Mouse (Mus musculus): ENCODE results near the gene App.
A peak's percentile ranks its signal among the peaks of the same experiment; 100 is the strongest.

The App gene

DNA sequence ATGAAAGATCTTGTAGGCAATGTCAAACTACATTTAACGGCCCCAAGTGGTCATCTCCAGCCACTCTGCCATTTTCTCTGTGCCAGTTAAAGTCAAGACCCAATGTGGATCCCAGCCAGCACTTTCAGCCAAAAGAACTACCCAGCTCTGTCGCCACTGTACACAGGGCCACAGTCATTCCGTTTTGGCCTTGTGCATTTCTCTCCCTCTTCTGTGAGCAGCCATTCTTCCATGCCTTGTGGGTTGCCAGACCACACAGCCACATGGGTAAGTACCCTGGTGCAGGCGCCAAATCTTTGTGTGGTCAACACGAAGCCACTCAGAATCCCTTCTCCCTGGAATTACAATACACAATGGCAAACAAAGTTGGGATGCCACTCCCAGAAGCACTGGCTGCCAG, 57.7 kb downstream of the App start:
- peak; percentile 83 for DNase-seq

DNA sequence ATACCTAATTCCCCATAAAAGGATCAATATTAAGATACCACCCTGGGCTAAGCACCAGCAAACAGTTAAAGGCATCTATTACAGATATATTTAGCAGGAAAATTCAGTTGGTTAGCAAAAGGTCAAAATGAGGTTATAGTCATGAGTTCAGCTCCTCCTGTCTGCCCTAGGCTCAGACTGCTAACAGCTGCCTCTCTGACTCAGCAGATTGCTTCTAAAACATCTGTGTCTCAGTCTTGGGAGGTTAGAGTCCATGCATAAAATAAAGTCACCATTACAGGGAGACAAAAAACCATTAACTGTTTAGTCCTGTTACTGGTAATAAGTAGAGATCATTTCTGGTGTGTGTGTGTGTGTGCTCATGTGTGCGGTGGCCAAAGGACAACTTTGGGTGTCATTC, 58.8 kb downstream of the App start:
- DNase-seq = no peak

DNA sequence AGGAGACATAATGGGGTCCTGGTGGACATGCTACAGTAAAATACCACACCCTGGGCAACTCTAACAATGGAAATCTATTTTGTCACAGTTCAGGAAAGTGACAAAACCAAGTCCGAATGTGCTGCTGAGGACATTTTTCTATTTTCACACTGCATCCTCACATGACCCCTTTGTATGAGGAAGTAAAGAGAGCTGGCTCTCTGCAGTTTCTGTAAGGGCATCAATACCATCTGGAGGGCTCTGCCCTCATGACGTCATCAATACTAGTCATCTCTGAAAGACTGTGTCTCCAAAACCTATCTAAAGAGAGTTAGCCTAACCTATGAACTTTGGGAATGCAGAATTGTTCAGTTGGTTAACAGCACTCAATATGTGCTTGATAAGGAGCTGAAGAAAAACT, 59.6 kb downstream of the App start:
- DNase-seq = no peak

DNA sequence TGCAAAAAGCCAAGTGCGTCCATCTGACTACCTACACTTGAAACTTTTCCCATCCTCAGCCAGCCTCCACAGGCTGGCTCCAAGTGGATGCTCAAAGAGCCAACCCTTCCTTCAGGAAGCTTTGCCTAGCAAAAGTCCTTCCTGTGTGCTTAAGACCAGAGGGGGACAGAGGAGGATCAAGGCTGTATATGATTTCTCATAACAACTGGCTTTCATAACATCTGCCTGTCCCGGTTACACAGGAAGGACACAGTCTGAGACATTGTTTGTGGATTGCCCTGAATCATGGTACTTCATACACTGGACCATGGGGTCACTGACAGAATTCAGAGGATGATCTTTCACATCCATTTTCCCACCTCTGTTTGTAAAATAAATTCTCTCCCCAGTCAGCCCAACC, 61.3 kb downstream of the App start:
- DNase-seq = no peak

DNA sequence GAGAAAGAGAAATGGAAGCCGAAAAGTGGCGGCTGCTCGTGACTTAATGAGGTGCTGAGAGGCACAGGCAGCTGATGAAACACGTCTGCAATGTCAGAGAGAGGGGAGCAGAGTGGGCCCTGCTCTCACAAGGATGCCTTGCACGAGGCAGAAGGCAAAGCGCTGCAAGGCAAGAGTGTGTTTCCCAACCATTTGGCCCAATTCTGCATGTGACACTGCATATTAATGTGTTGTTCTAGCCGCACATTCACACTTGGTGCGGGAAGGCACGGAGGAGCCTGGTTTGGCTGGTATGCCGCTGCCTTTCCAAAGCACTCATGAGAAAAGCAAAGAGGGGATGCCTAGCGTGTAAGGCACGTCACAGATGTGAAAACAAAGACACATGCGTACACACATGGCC, 63.1 kb downstream of the App start:
- peak; percentile 38 for DNase-seq

DNA sequence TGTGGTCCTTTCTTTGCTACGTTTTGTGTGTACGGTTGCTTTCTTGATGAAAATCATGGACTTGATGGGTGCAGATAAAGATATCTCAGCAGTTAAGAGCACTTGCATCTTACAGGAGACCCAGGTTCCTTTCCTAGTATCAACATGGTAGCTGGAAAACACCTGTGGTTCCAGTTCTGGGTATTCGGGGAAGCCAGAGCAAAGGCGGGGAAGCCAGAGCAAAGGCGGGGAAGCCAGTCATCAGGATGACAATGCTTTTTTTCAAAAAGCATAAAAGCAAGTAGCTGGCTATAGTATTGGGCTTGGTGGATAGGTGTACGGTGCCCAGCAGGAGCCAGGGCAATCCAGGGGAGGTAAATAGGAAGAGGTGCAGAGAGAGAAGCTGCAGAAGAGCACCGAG, 65.1 kb downstream of the App start:
- DNase-seq = no peak

DNA sequence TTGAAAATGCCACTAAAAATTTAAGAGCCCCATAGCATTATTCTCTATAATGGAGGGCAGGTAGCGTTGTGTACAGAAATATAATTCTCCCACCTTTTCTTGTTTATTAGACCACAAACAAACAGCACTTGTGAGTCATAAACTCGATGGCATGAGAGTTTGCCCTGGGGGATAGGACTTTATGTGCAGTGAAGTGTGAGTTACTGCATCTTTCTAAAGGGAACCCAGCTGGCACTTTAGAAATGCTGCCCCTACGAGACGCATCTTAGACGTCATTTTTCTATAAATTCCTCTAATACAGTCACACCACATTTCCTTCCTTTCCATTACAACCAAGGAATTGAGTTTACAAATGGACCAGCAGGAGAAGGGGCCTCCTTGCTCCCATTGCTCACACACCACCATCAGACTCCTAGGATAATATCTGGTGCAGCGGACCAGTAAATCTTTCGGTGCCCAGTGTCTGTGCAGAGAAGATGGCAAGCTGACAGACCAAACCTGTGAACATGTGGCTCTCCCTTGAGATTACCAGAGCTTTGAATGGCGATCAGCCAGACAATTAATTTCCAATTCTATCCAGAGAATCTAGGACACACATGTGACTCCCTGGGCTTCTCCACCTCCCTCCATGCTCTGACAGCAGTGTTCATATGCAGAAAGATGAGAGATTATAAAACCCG, 66.8 kb downstream of the App start:
- no peak for DNase-seq

DNA sequence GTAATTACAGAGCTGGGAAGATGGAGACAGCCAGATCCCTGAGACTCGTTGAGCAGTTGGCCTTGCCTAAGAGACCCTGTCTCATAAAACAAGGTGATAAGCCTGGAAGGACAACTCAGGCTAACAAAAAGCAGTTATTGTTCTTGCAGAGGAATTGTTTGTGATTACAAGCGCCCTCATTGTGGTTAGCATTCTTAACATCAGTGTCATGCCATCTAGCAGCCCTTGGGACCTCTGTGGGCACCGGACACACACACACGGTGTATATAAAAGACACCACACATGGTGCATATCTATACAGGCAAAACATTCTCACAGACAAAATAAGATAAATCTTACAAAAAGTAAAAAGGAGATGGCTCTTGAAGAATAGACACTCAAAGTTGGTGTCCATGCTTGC, 68.0 kb downstream of the App start:
- no peak for DNase-seq

DNA sequence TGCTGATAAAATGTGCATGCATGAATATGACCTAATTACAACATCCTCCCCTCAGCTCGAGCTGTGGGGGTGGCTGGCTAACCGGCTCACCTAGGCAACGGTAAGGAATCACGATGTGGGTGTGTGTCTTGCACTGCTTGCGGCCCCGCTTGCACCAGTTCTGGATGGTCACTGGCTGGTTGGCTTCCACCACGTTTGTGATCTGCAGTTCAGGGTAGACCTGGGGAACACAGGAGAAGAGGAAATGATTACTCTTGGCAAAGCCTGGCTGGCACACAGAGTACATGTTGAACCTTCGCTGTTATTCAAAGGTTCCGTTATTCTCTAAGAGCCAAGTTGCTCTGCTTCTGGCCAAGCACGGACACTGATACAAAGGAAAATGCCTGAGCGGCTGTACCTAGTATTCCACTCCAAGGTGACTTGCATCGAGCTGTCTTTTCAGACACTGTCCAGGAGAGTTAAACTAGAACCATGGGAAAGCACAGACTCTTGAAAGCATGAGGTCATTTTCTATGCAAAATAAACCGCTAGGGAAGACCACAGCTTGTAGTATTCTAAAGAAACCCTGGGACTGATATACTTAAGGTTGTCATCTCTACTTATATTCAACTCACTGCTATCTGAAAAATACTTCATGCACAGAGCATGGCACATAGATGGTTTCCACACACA, 70.3 kb downstream of the App start:
- no peak for DNase-seq

DNA sequence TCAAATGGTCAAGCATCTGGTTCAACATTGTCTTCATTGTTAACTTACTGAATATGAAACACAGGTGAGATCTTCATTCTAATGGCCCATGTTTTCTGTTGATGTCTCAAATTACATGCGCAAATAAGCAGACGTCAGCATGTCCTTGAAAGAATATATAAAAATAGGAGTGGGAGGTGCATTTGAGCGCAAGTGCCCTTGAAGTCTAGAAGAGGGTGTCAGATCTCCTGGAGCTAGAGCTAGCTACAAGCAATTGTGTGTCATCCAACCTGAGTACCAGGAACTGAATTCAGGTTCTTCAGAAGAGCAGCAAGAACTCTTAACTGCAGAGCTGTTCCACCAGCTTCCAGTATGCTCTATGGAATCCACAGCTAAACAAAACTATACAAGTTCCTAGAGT, 72.0 kb downstream of the App start:
- DNase-seq = no peak

DNA sequence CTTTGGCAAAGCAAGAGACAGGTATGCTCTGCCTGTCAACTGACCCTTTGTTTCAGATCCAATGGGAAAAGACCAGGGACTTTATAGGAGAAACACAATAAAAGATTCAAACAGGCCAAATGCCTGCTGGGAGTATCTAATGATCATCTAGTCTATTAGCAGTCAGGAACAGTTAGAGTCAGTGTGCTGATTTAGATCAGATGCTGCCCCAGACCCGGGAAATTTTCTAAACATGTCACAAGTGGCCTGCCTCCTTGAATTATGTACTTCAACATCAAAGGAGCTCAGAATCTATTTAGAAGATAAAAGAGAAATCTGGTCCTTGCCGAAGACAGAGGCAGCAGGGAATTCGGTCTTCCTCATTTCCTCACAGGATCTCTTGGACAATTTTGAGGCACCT, 72.8 kb downstream of the App start:
- DNase-seq = no peak

DNA sequence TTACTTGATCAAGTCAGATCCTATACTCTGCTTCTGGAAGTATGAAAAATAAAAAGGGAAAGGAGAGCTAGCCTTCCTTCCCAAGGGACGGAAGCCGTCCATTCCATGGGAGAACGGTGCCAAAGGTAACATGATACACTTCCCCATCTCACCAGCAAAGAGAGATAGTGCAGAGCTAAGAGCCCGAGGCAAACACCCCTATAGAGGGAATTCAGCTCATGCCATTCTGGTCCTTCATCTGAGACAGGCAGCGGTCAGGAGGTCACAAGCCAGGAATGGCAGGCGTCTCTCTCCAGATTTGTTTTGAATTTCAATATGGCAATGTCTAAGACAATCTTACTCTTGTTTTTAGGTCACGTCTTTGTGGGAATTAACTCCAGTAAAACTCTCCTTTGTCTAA, 74.1 kb downstream of the App start:
- DNase-seq = no peak

DNA sequence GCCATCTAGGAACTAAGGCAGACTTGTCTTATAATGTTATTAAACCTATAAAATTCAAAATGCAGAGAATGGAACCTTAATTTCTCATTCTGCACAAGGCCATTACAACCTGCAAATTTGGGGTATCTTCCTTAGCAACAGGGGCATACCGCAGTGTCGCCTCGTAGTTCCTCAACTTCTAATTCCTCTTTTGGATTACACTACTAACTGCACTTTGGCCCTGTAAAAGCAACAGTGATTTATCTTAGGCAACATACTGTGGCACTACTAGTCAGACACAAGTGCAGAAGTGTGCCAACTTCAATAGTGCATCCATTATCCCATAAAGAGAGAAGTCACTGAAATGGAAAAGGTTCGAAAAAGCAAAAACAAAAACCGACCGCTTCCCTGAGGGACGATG, 74.5 kb downstream of the App start:
- DNase-seq = no peak

DNA sequence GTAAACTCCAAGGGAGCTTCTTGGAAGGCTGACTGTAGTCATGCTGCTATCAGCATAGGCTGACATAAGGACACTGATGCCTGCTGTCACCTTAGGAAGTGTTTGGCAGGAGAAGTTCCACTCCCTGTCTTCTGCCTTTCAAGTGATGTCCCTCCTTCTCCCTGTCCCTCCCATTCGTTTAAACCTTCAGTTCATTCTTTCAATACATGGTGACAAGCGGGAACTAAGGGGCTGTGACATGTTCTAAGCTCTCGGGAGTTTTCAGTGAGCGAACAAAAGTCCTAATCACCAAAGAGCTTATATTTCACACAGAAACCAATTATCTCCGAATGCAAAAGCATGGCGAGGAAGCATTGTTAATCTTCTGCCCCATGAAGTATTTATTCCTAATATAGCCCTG, 77.2 kb downstream of the App start:
- no peak for DNase-seq

DNA sequence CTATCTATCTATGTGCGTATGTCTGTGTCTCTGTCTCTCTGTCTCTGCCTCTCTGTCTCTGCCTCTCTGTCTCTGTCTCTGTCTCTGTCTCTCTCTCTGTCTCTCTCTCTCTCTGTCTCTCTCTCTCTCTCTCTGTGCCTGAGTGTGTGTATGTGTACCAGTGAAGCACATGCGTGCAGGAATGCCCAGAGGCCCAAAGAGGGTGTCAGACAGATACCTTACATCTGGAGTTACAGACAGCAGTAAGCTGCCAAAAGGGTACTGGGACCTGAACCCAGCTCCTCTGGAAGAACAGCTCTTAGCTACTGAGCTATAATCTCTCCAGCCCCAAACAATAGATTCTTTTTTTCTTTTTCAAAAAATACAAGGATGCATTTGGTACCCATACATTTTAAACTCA, 77.6 kb downstream of the App start:
- DNase-seq = no peak

DNA sequence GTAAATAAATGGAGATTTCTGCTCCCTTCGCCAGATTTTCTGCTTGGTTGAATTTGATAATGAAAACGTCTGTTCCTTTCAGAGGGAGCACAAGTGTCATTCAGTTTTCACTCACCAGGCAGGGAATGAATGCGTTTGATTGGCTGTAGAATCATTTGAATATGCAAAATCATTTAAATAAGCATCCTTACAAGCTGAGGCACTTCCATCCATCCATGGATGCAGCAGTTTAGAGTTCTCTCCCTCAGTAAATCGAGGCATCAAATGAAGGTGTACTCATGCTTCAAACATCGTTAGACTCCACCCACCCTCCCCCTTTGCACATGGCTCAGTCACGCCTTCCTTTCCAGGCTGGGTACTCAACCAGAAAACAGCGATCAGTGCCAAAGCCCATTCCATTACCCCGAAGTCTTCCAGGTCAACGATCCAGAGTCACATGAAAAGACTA, 80.9 kb downstream of the App start:
- no peak for DNase-seq

DNA sequence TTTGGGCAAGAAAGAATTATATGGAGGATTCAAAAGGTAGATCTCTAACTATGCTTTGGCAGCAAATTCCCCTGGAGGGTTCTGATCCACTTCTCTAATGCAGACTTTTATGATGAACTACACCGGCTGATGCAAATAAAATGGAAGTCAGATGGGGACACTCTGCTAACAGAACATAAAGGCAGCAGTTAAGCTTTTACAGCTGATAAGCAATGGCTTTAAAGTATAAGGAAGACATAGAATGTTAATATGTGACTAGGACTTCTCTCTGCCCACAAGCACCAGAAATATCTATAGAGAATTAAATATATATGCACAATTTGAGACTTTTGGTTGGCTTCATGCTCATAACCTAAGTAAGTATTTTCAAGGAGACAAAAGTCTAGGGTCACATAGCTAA, 81.4 kb downstream of the App start:
- DNase-seq = no peak

DNA sequence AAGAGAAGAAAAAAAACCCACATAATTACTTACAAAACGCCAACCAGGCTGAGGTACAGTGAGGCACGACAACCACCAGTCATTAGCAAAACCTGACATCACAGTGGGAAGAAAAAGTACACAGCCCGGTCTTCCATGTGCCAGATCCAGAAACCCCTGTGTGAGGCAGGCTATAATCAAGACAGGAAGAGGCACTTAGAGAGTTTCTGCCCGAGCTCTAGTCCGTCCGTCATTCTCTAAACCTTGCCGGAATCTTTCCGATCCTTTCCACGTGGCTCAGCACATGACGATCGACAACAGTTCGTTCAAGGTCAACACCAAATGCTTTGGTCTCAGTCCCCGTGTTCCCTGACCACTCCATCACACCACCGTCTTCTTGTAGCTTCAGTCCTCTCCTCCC, 82.6 kb downstream of the App start:
- DNase-seq = no peak

DNA sequence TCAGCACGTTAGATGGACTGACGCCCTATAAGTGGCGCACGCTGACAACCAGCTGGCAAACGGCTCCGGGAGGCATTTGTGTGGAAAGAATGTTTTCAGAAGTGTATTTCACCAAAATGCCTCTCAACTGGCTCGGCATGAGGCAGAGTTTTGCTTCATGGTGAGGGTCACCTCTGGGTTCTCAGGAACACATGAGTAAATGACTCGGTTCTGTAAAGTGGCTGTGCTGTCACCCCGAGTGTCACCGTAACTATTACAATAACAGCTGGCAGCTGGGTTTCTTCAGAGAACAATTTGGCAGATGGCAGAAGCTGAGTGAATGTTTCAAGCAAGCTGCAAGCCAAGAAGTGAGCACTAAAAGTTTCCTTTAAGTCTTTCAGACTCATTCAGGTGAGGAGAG, 85.4 kb downstream of the App start:
- DNase-seq = no peak

DNA sequence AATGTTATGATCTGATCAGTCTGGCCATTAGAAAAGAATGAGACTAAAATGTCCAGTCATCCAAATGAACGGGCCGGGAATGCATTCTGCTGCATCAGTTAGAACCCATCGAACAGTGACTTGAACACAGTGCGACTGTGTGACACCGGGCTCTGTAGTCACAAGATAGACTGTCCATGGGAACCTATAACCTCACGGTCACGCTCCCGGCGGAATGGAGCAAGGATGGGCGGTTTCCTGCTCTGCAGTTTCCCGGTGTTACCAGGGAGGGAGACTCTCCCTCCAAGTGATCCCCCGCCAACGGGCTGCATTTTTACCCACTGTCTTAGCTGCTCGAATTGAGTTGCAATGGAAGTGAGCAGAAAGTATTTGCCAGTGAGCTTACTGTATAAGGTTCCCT, 87.3 kb downstream of the App start:
- no peak for DNase-seq

DNA sequence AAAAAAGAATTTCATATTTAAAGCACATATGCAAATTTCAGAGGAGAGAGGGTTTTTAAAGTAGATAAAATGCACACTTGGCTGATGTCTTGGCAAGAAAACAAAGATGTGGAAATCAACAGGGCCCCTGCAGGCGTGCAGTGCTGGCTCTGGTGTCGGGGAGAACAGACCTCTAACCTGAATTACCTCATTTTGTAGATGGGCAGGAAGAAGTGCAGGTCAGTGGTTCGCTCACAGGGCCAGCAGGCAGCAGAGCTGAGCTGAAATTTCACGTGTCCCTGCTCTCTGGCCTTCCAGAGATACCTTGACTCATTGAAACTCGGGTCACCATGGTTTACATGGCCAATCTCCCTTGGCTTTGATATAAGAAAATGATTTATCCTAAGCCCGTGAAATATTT, 87.7 kb downstream of the App start:
- no peak for DNase-seq

DNA sequence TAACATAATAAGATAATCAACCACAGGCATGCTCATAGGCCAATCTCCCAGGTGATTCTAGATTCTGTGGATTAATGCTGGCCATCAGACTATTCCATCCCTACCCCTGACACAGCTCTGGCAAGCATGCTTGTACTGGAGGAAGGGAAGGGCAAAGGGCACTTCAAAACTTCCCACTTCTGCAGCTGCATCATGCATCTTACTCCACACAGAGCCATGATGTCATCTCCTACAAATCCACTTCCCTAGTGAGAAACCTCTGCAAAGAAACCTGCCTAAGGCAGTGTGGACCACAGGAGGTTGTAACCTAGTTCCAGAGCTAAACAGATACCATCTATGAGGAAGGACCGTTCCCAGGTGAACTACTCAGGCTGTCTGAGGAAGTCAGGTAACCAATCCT, 89.4 kb downstream of the App start:
- no peak for DNase-seq

DNA sequence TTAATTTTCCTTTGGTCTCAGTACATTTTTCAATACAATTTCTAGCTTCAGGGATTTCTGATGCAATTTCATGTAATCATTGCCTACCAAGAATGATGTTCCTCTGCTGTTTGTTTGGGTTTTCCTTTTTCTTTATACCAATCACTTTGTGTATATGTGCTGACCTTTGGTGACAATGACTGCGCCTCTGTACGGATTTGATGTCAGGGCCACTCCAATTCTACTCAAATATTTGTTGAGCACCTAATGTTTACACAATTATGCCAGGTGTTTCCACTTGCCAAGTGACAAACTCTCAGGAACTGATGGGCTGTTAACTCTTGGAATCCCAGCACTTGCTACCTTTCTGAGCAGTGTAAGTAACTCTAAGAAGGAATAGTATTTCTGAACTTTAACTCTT, 98.2 kb downstream of the App start:
- no peak for DNase-seq

DNA sequence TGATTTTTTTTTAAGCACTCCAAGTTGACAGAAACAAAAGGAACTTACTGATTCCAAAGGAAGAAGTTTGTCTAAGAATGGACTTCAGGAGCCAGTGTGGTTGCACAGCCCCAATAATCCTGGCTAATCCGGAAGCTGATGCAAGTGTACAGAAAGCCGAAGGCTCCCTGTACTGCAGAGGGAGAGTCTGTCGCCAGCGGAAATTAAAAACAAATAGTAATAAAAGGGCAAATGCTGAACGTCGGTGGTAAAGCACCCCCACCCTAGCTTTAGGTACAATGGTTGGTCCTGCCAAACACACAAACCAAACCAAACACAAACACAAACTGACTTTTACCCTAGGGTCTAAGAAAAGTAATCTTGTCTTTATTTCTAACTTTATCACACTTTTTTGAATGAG, 98.7 kb downstream of the App start:
- DNase-seq = no peak

DNA sequence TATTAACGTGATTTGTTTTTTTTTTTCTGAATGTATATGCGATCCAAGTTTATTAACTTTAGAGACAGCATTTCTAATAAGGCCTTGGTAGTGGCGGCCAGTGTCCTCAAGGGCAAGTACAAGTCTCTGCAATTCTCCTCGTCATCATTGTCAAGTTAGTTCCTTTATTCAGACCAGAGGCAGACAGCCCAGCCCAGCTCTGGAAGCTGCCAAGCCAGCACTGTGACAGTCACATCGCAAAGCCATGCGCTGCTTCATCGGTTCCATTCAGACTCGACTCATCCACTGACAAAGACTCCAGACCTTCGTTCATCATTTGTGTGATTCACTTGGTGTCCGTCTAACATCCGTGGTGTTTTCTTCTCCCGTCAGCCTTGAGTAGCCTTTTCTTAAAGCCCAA, 100.9 kb downstream of the App start:
- DNase-seq = peak; percentile 57

All from layer of hippocampus, adult 9-11 months (tissue).